Mouse (Mus musculus) testis, adult 2 months (tissue): ENCODE data around the gene Olfr806. TPM values are rescaled to one million over a fixed set of nuclear protein-coding genes. Genes with fewer than 3 reads are reported as not detected.

Source experiments
- H3K27ac ChIP-seq: fragments of 200-500 bp; 2 replicates; pipeline ENCODE4 v1.5.1; 2012; ENCODE audit warnings: low read depth, low read length; ENCODE audit not compliant: control insufficient read depth, insufficient read depth
- H3K27me3 ChIP-seq: fragments of 200-500 bp; 2 replicates; pipeline ENCODE4 v1.6.1; 2012; ENCODE audit warnings: mild to moderate bottlenecking, low read length, moderate library complexity; ENCODE audit not compliant: control insufficient read depth, insufficient read depth
- H3K36me3 ChIP-seq: fragments of 200-500 bp; 2 replicates; pipeline ENCODE4 v1.6.1; 2012; ENCODE audit warnings: mild to moderate bottlenecking, low read length; ENCODE audit not compliant: control insufficient read depth, insufficient read depth
- H3K4me1 ChIP-seq: fragments of 200-500 bp; 2 replicates; pipeline ENCODE4 v1.6.1; 2012; ENCODE audit warnings: low read length; ENCODE audit not compliant: control insufficient read depth, insufficient read depth
- H3K4me3 ChIP-seq: fragments of 200-500 bp; 2 replicates; pipeline ENCODE4 v1.5.1; 2012; ENCODE audit warnings: low read depth, mild to moderate bottlenecking, low read length, moderate library complexity, mixed read lengths; ENCODE audit not compliant: control insufficient read depth
- CTCF ChIP-seq: fragments of 200-500 bp; IDR thresholded peaks from 2 replicates; pipeline ENCODE4 v1.5.1; 2012; ENCODE audit warnings: low read depth, mild to moderate bottlenecking, inconsistent platforms, low read length, moderate library complexity; ENCODE audit not compliant: control insufficient read depth, insufficient read depth, insufficient replicate concordance
- POLR2A ChIP-seq: fragments of 200-500 bp; IDR thresholded peaks from 2 replicates; pipeline ENCODE4 v1.6.1; 2012; ENCODE audit warnings: low read depth, mild to moderate bottlenecking, inconsistent platforms, low read length, moderate library complexity; ENCODE audit not compliant: control insufficient read depth
- polyA plus RNA-seq: library from polyadenylated mRNA; depleted of rRNA; stranded (reverse); fragments of >200 nt; gene quantifications from 2 replicates; pipeline ENCODE4 v1.2.3, GENCODE M21; 2012; rRNA removed

Gene Olfr806
- polyA plus RNA-seq = not detected in 2 replicates

GRCm38 (mm10) chr10:129741821-129742220 lies at the start of gene Olfr806:
TSS of gene Olfr806 (minus strand) at chr10:129741921.
- TF ChIP-seq CTCF (no peak), POLR2A (no peak)
- no peaks in the 10 kb centered on the region for H3K4me1 ChIP-seq
- no peaks in the 10 kb centered on the region for H3K36me3 ChIP-seq
- no peak within 1 kb of the TSS for H3K27ac ChIP-seq
- H3K27me3 ChIP-seq = no peaks in the 10 kb centered on the region
- H3K4me3 ChIP-seq = no peak within 1 kb of the TSS

DNA sequence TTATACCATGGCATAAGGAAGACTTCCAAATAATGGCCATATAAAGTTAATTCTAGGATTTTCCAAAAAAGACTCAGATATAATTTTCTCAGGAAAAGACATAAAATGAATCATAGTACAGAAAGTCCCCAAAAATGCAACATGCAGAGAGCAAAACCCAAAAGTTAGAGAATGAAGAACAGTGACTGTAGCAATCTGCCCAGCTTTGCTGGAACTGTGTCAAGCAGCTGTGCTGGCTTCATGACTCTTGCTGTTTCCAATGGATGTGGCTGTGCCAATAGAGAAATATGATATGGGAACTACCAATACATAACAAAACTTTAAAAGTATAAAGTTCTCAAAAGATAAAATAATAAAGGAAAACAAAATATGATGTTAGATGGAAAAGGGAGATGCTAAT lies 36.4 kb upstream of the Olfr806 start:
- Histone ChIP-seq H3K27me3 (no peaks in the 10 kb centered on the region), H3K4me3 (no peak overlapping the region), H3K4me1 (no peaks in the 10 kb centered on the region), H3K27ac (no peak overlapping the region), H3K36me3 (no peaks in the 10 kb centered on the region)
- TF ChIP-seq CTCF (no peak), POLR2A (no peak)

GRCm38 (mm10) chr10:129774338-129774737 lies 32.6 kb upstream of the Olfr806 start, which contains the start of gene Olfr809:
TSS of gene Olfr809 (plus strand) at chr10:129774638.
- TF ChIP-seq POLR2A (no peak), CTCF (no peak)
- no peaks in the 10 kb centered on the region for H3K27me3 ChIP-seq

DNA sequence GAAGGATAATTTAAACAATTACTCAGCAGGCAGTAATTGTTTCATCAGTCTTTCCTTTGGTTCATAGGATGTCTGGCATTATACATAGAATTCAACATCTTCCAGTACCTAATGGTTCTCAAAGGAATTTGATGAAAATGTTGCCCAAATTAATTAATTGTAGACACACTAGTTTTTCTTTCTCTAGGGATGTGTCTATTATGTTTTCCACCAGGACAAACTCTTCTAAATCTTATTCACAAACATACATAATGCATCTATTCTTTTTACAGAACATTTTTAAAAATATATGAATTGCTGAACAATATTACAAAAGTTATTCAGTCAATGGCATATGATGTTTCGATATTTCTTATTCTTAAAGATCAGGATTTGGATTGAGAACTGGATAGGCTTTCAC lies 23.5 kb upstream of the Olfr806 start, which contains the start of gene Olfr808:
Gene Olfr808, plus strand, starts transcription at position 301 of the 400 bp plus-strand sequence.
- H3K4me3 ChIP-seq = no peak within 1 kb of the TSS
- TF ChIP-seq CTCF (no peak), POLR2A (no peak)
- no peaks in the 10 kb centered on the region for H3K4me1 ChIP-seq
- no peaks in the 10 kb centered on the region for H3K36me3 ChIP-seq
- H3K27ac ChIP-seq = no peak within 1 kb of the TSS
- no peaks in the 10 kb centered on the region for H3K27me3 ChIP-seq

More at GRCm38 (mm10) chr10:129774338-129774737, 32.6 kb upstream of the Olfr806 start, which contains the start of gene Olfr809:
- H3K27ac ChIP-seq = no peak within 1 kb of the TSS
- H3K36me3 ChIP-seq = no peaks in the 10 kb centered on the region
- no peaks in the 10 kb centered on the region for H3K4me1 ChIP-seq
- H3K4me3 ChIP-seq = no peak within 1 kb of the TSS

- Histone ChIP-seq H3K4me1 (no peaks in the 10 kb centered on the region), H3K4me3 (no peak within 1 kb of the TSS), H3K27me3 (no peaks in the 10 kb centered on the region), H3K36me3 (no peaks in the 10 kb centered on the region), H3K27ac (no peak within 1 kb of the TSS)
- TF ChIP-seq POLR2A (no peak), CTCF (no peak)
Measured at GRCm38 (mm10) chr10:129757693-129758092, 16.0 kb upstream of the Olfr806 start, which contains the start of gene Olfr807. TSS of gene Olfr807 (minus strand) at chr10:129757793.

DNA sequence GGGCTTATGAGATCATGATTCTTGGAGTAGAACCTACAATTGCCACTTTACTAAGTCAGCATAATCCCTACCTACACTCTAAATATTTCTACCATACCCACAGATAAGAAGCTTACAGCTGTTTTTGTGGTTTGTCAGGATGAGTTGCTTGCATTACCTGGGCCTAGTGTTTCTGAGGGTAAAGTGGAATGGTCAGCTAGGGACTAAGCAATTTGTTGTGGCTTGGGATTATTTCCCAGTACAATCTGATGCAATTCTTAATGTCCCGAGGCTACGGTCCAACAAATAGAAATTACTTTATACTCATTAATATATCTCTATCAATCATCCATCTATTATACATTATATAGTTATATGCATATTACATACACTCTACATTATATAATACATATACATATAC lies 12.4 kb downstream of the Olfr806 start, which contains the start of gene Olfr805:
Gene Olfr805, minus strand, starts transcription at position 101 of the 400 bp plus-strand sequence.
- TF ChIP-seq CTCF = no peak
- TF ChIP-seq POLR2A = no peak
- Histone ChIP-seq H3K36me3 (no peaks in the 10 kb centered on the region), H3K4me1 (no peaks in the 10 kb centered on the region), H3K27me3 (no peaks in the 10 kb centered on the region), H3K4me3 (no peak within 1 kb of the TSS), H3K27ac (no peak within 1 kb of the TSS)

GRCm38 (mm10) chr10:129702910-129703309 lies 38.8 kb downstream of the Olfr806 start, which contains the start of gene Olfr804:
TSS of gene Olfr804 (plus strand) at chr10:129703210.
- H3K27ac ChIP-seq = no peak within 1 kb of the TSS
- H3K27me3 ChIP-seq = no peaks in the 10 kb centered on the region
- H3K36me3 ChIP-seq = no peaks in the 10 kb centered on the region
- no peak for TF ChIP-seq CTCF
- no peak for TF ChIP-seq POLR2A
- H3K4me3 ChIP-seq = no peak within 1 kb of the TSS
- no peaks in the 10 kb centered on the region for H3K4me1 ChIP-seq
